Mouse (Mus musculus) kidney, adult 2 months (tissue): ENCODE results near the gene Fry.

Experiments
- CTCF ChIP-seq: fragments of 200-500 bp; conservative IDR thresholded peaks from 2 replicates; pipeline ENCODE4 v1.5.1; 2011; ENCODE audit warnings: low read depth, mild to moderate bottlenecking, control low read depth, low read length, moderate library complexity, mixed read lengths; ENCODE audit not compliant: insufficient read depth, insufficient read length
- POLR2A ChIP-seq: fragments of 200-500 bp; IDR thresholded peaks from one replicate; pipeline ENCODE4 v1.6.1; 2011; ENCODE audit warnings: low read depth, low read length, control low read depth

- TF ChIP-seq CTCF = no peak
- no peak for TF ChIP-seq POLR2A
Measured at GRCm38 (mm10) chr5:150111236-150111635, 7.2 kb upstream of the Fry start.
